Mouse (Mus musculus) stomach, embryonic 16.5 days (tissue): ENCODE results near the gene 1700037C18Rik. TPM values are rescaled to one million over a fixed set of nuclear protein-coding genes. Genes with fewer than 3 reads are reported as not detected.
A peak's percentile ranks its signal among the peaks of the same experiment; 100 is the strongest.

ENCODE experiments used
- ATAC-seq: fragments of 200-750 bp; cut with Nextera tagmentation; 2 replicates; pipeline ENCODE4 v1.8.0; 2017; ENCODE audit warnings: moderate number of reproducible peaks, moderate TSS enrichment; ENCODE audit not compliant: insufficient read depth, low FRiP score
- H3K27ac ChIP-seq: fragments of 300-500 bp; sonication (generic); 2 replicates; pipeline ENCODE4 v1.5.1; 2014; ENCODE audit warnings: low read length
- H3K27me3 ChIP-seq: fragments of 300-500 bp; sonication (generic); 2 replicates; pipeline ENCODE4 v1.6.1; 2014; ENCODE audit warnings: low read length, control low read depth, mixed read lengths; ENCODE audit not compliant: control insufficient read depth, insufficient read depth
- H3K36me3 ChIP-seq: fragments of 300-500 bp; sonication (generic); 2 replicates; pipeline ENCODE4 v1.6.1; 2014; ENCODE audit warnings: low read length; ENCODE audit not compliant: control insufficient read depth, insufficient read depth
- H3K4me1 ChIP-seq: fragments of 300-500 bp; sonication (generic); 2 replicates; pipeline ENCODE4 v1.6.1; 2014; ENCODE audit warnings: low read length, control low read depth, mixed read lengths; ENCODE audit not compliant: control insufficient read depth, insufficient read depth
- H3K4me2 ChIP-seq: fragments of 300-500 bp; sonication (generic); 2 replicates; pipeline ENCODE4 v1.6.1; 2014; ENCODE audit warnings: low read depth, low read length, mixed read lengths
- H3K4me3 ChIP-seq: fragments of 300-500 bp; sonication (generic); replicated peaks from 2 replicates; pipeline ENCODE4 v1.5.1; 2014; ENCODE audit warnings: mild to moderate bottlenecking, low read length
- H3K9ac ChIP-seq: fragments of 300-500 bp; sonication (generic); 2 replicates; pipeline ENCODE4 v1.6.1; 2014; ENCODE audit warnings: low read length
- H3K9me3 ChIP-seq: fragments of 300-500 bp; sonication (generic); replicated peaks from 2 replicates; pipeline ENCODE4 v1.6.1; 2016; ENCODE audit warnings: low read length, control low read depth; ENCODE audit not compliant: control insufficient read depth
- WGBS: fragments of 180-500 bp; shearing (Covaris S2); extraction: QIAGEN DNeasy Blood & Tissue Kit; methylation state at CpG from one replicate; pipeline ENCODE4 v1.1.7; 2014; 5-methylcytosine and 5-hydroxymethylcytosine counted together
- polyA plus RNA-seq: library from polyadenylated mRNA; unstranded; fragments of >200 nt; fragmentation: Nextera tagmentation; extraction: Ambion mirVana; gene quantifications from 2 replicates; pipeline ENCODE4 v1.2.1, GENCODE M21; 2015

1700037C18Rik gene
- polyA plus RNA-seq, result 4.9 and 6.2 TPM in 2 replicates

DNA sequence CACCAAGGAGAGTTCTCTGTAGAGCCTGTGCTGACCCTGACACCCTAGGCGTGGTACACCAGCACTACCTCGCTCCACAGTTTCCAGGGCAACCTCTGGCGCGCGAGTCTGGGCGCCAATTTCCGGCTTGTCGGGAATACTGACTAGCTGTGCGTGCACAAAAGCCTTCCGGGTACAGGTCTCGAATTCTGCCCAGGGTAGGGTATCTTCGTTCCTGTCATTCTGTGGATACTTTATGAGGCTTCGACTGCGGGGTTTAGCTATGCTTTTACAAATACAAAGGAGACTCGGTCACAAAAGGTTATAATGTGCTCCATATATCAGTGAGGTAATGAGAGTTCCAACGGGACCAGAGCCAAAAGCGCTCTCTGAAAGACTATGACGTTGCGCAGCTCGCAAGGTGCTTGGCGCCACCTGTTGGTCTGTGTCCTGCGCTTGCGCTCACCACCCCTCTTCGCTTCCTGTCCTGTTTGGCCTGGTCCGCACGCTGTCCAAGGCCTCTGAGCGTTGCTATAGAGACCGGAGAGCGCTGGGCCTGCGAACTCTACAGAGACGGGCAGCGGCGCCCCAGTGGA, at the start of gene 1700037C18Rik, which contains the start of gene Cluap1:
TSS of gene 1700037C18Rik (minus strand) at position 153 of the 575 bp plus-strand sequence.
TSS of gene Cluap1 (plus strand) at position 265 of the 575 bp plus-strand sequence.
- H3K4me1 ChIP-seq, result peaks cover 6% of the 10 kb centered on the region; the same call in 1 of the 2 replicates
- peaks cover 13% of the 10 kb centered on the region for H3K36me3 ChIP-seq
- WGBS, result under 1% methylated on average over 33 of the region's 33 CpGs
- H3K9me3 ChIP-seq, result no peaks in the 10 kb centered on the region
- H3K9ac ChIP-seq, result peak within 1 kb of the TSS; percentile 89
- H3K27me3 ChIP-seq, result no peaks in the 10 kb centered on the region
- peak within 1 kb of the TSS; percentile 74 for H3K27ac ChIP-seq
- peak; percentile 98 for ATAC-seq
- peak within 1 kb of the TSS; percentile 88 for H3K4me2 ChIP-seq
- H3K4me3 ChIP-seq, result peak within 1 kb of the TSS; percentile 74

DNA sequence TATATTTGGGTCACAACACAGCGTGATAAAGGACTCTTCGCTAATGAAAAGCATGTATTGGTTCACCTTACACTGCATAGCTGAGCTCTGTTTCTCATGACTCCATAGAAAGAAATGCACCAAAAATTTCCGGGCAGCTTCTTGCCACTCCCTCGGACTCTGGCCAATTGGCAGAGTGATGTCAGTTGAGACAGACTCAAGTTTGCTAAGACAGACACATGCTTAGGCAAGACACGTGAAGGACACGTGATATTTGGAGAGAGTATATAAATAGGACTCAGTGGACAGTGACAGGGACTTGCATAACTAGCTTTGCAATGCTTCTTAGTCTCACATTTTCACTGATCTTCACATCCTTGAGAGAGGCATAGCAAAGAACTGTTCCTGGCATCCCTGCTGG, 47.9 kb upstream of the 1700037C18Rik start:
- Histone ChIP-seq H3K4me2 (no peak overlapping the region), H3K9me3 (no peaks in the 10 kb centered on the region), H3K9ac (no peak overlapping the region), H3K36me3 (no peaks in the 10 kb centered on the region), H3K27ac (no peak overlapping the region), H3K4me3 (no peak overlapping the region), H3K4me1 (no peaks in the 10 kb centered on the region; the same call in 1 of the 2 replicates), H3K27me3 (no peaks in the 10 kb centered on the region)
- no peak for ATAC-seq
- 87% methylated on average over 6 of the region's 6 CpGs for WGBS

DNA sequence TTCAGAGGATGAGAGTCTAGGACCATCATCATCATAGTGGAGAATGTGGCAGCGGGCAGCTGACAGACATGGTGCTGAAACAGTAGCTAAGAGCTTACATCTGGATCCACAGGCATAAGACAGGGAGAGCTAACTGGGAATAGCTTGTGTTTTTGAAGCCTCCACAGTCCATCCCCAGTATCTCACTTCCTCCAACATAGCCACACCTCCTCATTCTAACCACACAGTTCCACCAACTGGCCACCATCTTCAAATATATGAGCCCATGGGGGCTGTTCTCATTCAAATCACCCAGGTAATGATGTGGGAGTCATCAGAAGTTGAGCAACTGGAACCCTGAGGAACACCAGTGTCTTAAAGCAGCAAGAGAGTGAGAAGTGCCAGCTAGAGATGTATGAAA, 42.7 kb upstream of the 1700037C18Rik start:
- Histone ChIP-seq H3K27ac (no peak overlapping the region), H3K27me3 (no peaks in the 10 kb centered on the region), H3K4me2 (no peak overlapping the region), H3K9ac (no peak overlapping the region), H3K4me1 (no peaks in the 10 kb centered on the region), H3K9me3 (no peaks in the 10 kb centered on the region), H3K4me3 (no peak overlapping the region), H3K36me3 (no peaks in the 10 kb centered on the region)
- 86% methylated on average over 1 of the region's 1 CpGs for WGBS
- no peak for ATAC-seq

DNA sequence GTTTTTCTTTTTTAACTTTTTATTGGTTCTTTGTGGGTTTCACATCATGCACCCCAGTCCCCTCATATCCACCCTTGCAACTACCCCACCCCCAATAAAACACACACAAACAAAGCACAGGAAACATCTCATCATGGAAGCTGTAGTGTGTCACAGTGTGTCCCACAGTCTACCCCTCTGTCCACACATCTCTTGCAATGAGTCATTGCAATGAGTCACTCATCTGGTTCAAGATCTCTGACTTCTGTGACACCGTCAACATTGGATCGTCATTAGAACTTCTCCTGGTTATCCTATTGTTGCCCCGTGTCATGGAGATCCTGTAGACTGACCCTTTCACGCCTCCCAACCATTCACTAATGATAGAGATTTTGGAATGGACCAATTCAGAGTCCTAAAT, 26.2 kb upstream of the 1700037C18Rik start:
- H3K4me1 ChIP-seq, result no peaks in the 10 kb centered on the region
- no peak overlapping the region for H3K27ac ChIP-seq
- WGBS, result 84% methylated on average over 4 of the region's 4 CpGs
- H3K27me3 ChIP-seq, result no peaks in the 10 kb centered on the region
- no peak overlapping the region for H3K4me2 ChIP-seq
- no peak for ATAC-seq
- H3K36me3 ChIP-seq, result peaks cover 19% of the 10 kb centered on the region
- H3K9me3 ChIP-seq, result no peaks in the 10 kb centered on the region
- H3K4me3 ChIP-seq, result no peak overlapping the region
- no peak overlapping the region for H3K9ac ChIP-seq

DNA sequence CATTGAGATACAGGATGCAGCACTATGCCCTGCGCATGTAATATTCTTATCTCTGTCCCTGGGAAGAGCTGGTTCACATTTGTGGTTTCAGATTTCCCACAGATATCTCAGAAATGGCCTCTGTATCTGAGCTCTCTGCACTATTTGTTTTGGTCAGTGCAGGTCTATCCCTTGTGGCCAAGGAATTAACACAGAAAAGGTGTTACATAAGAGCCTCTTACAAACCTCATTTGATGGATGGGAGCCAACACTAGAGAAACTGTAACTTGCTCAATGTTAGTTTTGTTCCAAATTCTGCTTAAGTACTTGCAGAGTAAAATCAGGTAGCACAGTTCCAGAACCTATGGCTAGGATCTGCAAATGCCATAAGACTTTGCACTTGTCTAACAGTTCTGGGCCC, 25.6 kb upstream of the 1700037C18Rik start:
- 95% methylated on average over 1 of the region's 1 CpGs for WGBS
- H3K9me3 ChIP-seq, result no peaks in the 10 kb centered on the region
- no peak overlapping the region for H3K4me2 ChIP-seq
- no peaks in the 10 kb centered on the region for H3K27me3 ChIP-seq
- ATAC-seq, result no peak
- no peak overlapping the region for H3K27ac ChIP-seq
- H3K4me3 ChIP-seq, result no peak overlapping the region
- H3K4me1 ChIP-seq, result no peaks in the 10 kb centered on the region
- H3K36me3 ChIP-seq, result peaks cover 19% of the 10 kb centered on the region
- no peak overlapping the region for H3K9ac ChIP-seq

DNA sequence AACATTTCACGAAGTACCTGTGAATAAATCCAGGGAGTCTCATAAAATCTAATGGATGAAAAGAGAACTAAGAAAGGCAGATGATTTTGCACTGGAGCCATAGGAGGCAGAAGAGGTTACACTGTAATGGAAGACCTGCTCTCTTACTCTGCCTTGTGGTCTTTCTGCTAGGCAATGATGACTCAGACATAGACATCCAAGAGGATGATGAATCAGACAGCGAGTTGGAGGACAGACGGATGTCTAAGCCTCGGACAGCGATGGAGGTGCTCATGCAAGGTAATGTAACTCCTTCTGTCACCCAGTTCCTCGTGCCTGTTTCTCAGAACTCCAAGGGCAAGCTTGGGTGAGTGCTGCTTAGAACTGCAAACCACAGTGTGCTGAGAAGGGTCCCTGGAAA, 25.0 kb upstream of the 1700037C18Rik start:
- Histone ChIP-seq H3K9ac (no peak overlapping the region), H3K4me3 (no peak overlapping the region), H3K4me2 (no peak overlapping the region), H3K27ac (no peak overlapping the region), H3K27me3 (no peaks in the 10 kb centered on the region), H3K4me1 (no peaks in the 10 kb centered on the region), H3K9me3 (no peaks in the 10 kb centered on the region), H3K36me3 (peaks cover 18% of the 10 kb centered on the region)
- WGBS, result 85% methylated on average over 6 of the region's 6 CpGs
- no peak for ATAC-seq

DNA sequence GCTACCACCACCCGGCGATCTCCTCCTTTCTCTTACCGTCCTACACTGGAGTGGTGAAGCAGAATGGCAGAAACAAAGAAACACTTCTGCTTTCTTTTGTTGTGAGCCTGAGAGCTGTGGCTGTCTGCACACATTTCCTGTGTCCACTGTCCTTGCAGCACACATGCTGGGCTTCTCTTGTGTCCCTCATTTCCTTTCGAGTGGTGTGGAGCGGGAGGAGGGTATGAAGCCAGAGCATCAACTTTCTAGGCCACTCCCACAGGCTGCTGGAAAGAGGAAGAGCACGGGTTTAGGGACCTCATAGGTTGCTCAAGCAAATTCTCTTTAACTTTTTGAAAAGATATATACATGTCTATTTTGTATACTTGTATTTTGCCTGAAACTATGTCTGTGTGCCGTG, 20.7 kb upstream of the 1700037C18Rik start:
- no peak overlapping the region for H3K4me2 ChIP-seq
- ATAC-seq, result no peak
- no peak overlapping the region for H3K9ac ChIP-seq

DNA sequence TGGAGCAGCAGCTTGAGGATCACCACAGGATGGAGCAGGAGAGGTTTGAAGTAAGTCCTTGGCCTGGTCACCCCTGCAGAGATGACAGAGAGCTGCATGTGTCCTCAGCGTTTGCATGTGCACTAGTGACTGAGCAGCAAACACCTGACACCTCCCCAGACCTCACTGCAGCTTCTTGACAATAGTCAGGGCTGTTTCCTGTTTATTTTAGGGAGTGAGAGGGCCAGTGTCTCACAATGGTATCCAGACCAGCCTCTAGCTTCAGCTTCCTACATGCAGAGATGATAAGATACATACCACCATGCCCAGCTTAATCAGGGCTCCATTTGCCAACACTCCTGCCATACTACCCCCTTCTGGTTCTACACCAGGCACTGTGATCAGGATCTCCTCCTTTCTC, 20.1 kb upstream of the 1700037C18Rik start:
- H3K27me3 ChIP-seq, result no peaks in the 10 kb centered on the region
- H3K4me2 ChIP-seq, result no peak overlapping the region
- no peak overlapping the region for H3K9ac ChIP-seq
- H3K36me3 ChIP-seq, result peaks cover 24% of the 10 kb centered on the region
- no peak overlapping the region for H3K4me3 ChIP-seq
- no peak overlapping the region for H3K27ac ChIP-seq
- H3K9me3 ChIP-seq, result no peaks in the 10 kb centered on the region
- no peak for ATAC-seq
- H3K4me1 ChIP-seq, result no peaks in the 10 kb centered on the region
- WGBS, result 36% methylated on average over 1 of the region's 1 CpGs

More for the DNA sequence above, 20.7 kb upstream of the 1700037C18Rik start:
- Histone ChIP-seq H3K27me3 (no peaks in the 10 kb centered on the region), H3K4me1 (no peaks in the 10 kb centered on the region), H3K9me3 (no peaks in the 10 kb centered on the region), H3K27ac (no peak overlapping the region), H3K4me3 (no peak overlapping the region), H3K36me3 (peaks cover 26% of the 10 kb centered on the region)
- 78% methylated on average over 7 of the region's 7 CpGs for WGBS

DNA sequence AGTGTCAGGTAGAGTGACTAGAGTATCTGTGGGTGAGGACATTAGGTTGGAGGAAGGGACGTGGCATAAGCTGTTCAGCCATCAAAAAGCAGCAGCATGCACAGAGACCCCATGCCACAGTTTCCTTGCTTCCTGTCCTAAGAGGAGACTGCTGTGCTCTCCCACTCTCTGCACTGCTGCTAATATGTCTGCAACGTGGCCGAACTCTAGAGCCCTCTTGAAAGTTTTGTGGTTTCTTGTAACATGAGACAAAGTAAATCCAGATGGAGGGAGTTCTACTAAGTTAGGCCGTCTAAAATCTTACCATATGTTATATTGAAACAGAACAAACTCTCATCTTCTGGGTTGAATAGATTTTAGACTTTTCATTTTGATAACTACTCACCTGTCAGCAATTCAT, 15.5 kb upstream of the 1700037C18Rik start:
- Histone ChIP-seq H3K27ac (no peak overlapping the region), H3K9ac (no peak overlapping the region), H3K4me2 (no peak overlapping the region), H3K27me3 (no peaks in the 10 kb centered on the region), H3K4me1 (no peaks in the 10 kb centered on the region), H3K9me3 (no peaks in the 10 kb centered on the region), H3K36me3 (peaks cover 21% of the 10 kb centered on the region), H3K4me3 (no peak overlapping the region)
- 78% methylated on average over 4 of the region's 4 CpGs for WGBS
- no peak for ATAC-seq
